Mouse (Mus musculus) ES-CJ7 (cell line): Measurements from ENCODE around the gene Parp1.

Source experiments
- DNase-seq: peaks from one replicate; pipeline ENCODE4 v3.0.0; 2011; ENCODE audit warnings: low read depth, low spot score

Parp1 gene

GRCm38 (mm10) chr1:180568761-180569452 is at the start of gene Parp1:
Parp1 (plus strand) TSS chr1:180568924.
- DNase-seq, result peak; percentile 98

GRCm38 (mm10) chr1:180519520-180519919 is 49.2 kb upstream of the Parp1 start:
- DNase-seq, result no peak

- no peak for DNase-seq
These were observed 48.5 kb upstream of the Parp1 start for GRCm38 (mm10) chr1:180520190-180520589.

GRCm38 (mm10) chr1:180523320-180523719 is 45.4 kb upstream of the Parp1 start:
- no peak for DNase-seq

- no peak for DNase-seq
These were observed 43.4 kb upstream of the Parp1 start for GRCm38 (mm10) chr1:180525301-180525700.

- DNase-seq, result no peak
These were observed 38.9 kb upstream of the Parp1 start for GRCm38 (mm10) chr1:180529847-180530246.

GRCm38 (mm10) chr1:180530457-180531263 is 38.1 kb upstream of the Parp1 start:
- no peak for DNase-seq

- peak; percentile 72 for DNase-seq
These were observed 36.1 kb upstream of the Parp1 start for GRCm38 (mm10) chr1:180532671-180533070.

- DNase-seq, result no peak
These were observed 32.0 kb upstream of the Parp1 start for GRCm38 (mm10) chr1:180536719-180537118.

GRCm38 (mm10) chr1:180541251-180541650 is 27.5 kb upstream of the Parp1 start:
- no peak for DNase-seq

GRCm38 (mm10) chr1:180541883-180542711 is 26.6 kb upstream of the Parp1 start:
- DNase-seq, result no peak

GRCm38 (mm10) chr1:180542712-180543371 is 25.9 kb upstream of the Parp1 start:
- no peak for DNase-seq

GRCm38 (mm10) chr1:180545918-180546545 is 22.7 kb upstream of the Parp1 start:
- no peak for DNase-seq

- DNase-seq, result no peak
These were observed 21.6 kb upstream of the Parp1 start for GRCm38 (mm10) chr1:180546798-180547750.

- peak; percentile 64 for DNase-seq
These were observed 20.7 kb upstream of the Parp1 start for GRCm38 (mm10) chr1:180547751-180548669.

GRCm38 (mm10) chr1:180549539-180550308 is 19.0 kb upstream of the Parp1 start:
- no peak for DNase-seq

- peak; percentile 58 for DNase-seq
These were observed 18.0 kb upstream of the Parp1 start for GRCm38 (mm10) chr1:180550770-180551169.

- DNase-seq, result no peak
These were observed 11.8 kb upstream of the Parp1 start for GRCm38 (mm10) chr1:180556899-180557298.
